Mouse (Mus musculus) natural killer cell, adult 2 months (primary cell): ENCODE results near the gene Foxf1.

Experiments used
- DNase-seq, 2 experiments: peaks; one replicate each; pipeline ENCODE4 v3.0.0; 2022; ENCODE audit warnings: low spot score in 2 of 2

The Foxf1 gene

GRCm38 (mm10) chr8:121084210-121084951 lies at the start of gene Foxf1:
Foxf1 (plus strand) TSS chr8:121084386.
- DNase-seq, result no peak

- DNase-seq, result no peak
These were observed 48.6 kb upstream of the Foxf1 start for GRCm38 (mm10) chr8:121035611-121036010.

GRCm38 (mm10) chr8:121043719-121044440 lies 40.3 kb upstream of the Foxf1 start:
- DNase-seq, result no peak

GRCm38 (mm10) chr8:121047441-121047840 lies 36.7 kb upstream of the Foxf1 start:
- no peak for DNase-seq

GRCm38 (mm10) chr8:121058081-121058480 lies 26.1 kb upstream of the Foxf1 start:
- DNase-seq, result no peak

- no peak for DNase-seq
These were observed 25.1 kb upstream of the Foxf1 start for GRCm38 (mm10) chr8:121059098-121059497.

GRCm38 (mm10) chr8:121062521-121062920 lies 21.7 kb upstream of the Foxf1 start:
- DNase-seq, result no peak

- no peak for DNase-seq
These were observed 20.5 kb upstream of the Foxf1 start for GRCm38 (mm10) chr8:121063649-121064048.

GRCm38 (mm10) chr8:121071454-121071853 lies 12.7 kb upstream of the Foxf1 start:
- DNase-seq, result no peak

- no peak for DNase-seq
These were observed 11.6 kb upstream of the Foxf1 start for GRCm38 (mm10) chr8:121072406-121073130.

- DNase-seq, result no peak
These were observed 10.7 kb upstream of the Foxf1 start for GRCm38 (mm10) chr8:121073174-121074107.

GRCm38 (mm10) chr8:121074108-121074847 lies 9.9 kb upstream of the Foxf1 start:
- no peak for DNase-seq

- no peak for DNase-seq
These were observed 9.4 kb upstream of the Foxf1 start for GRCm38 (mm10) chr8:121074848-121075145.

- no peak for DNase-seq
These were observed 8.2 kb upstream of the Foxf1 start for GRCm38 (mm10) chr8:121075936-121076335.

- no peak for DNase-seq
These were observed 7.6 kb upstream of the Foxf1 start for GRCm38 (mm10) chr8:121076555-121076954.

GRCm38 (mm10) chr8:121078721-121079120 lies 5.5 kb upstream of the Foxf1 start:
- no peak for DNase-seq

- no peak for DNase-seq
These were observed 5.0 kb upstream of the Foxf1 start for GRCm38 (mm10) chr8:121079201-121079600.

GRCm38 (mm10) chr8:121079944-121080343 lies 4.2 kb upstream of the Foxf1 start:
- DNase-seq, result no peak

- DNase-seq, result no peak
These were observed 3.7 kb upstream of the Foxf1 start for GRCm38 (mm10) chr8:121080361-121081090.

GRCm38 (mm10) chr8:121081398-121081797 lies 2.8 kb upstream of the Foxf1 start:
- no peak for DNase-seq
